Mouse (Mus musculus): ENCODE data around the gene Gripap1.

DNA sequence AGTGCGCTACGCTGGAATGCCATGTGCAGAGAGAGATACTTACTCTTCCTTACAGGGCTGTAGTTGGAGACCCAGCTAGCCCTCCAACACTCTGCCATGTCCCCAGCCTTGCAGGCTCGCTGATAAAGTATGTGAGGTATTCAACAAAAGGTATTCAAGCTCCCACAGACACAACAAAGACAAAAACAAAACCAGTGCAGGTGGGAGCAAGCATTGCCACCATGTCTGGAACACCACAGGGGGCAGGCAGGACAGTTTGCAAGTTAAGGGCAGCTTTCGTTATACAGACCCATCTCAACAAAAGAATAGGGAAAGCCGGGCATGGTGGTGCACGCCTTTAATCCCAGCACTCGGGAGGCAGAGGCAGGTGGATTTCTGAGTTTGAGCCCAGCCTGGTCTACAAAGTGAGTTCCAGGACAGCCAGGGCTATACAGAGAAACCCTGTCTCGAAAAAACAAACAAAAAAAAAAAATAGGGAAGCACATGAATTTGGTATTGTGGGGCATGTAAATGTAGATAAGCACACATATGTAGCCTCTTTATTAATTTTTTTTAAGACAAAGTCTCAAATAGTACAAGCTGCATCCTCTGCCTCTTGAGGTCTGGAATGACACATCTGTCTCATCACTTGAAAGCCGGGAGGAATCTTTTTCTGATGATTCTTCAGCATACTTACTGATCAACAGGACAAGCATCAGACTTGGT is 13.9 kb upstream of the Gripap1 start:
- TF ChIP-seq CTCF (conservative IDR thresholded peaks at IDR 0.05; ENCODE audit: low read length) (no peak), NANOG (IDR thresholded peaks at IDR 0.05; ENCODE audit: borderline replicate concordance, low read length) (no peak), POU5F1 (IDR thresholded peaks at IDR 0.05; ENCODE audit: borderline replicate concordance, low read length) (no peak)
